Mouse (Mus musculus): ENCODE results near the gene Cd44.

DNA sequence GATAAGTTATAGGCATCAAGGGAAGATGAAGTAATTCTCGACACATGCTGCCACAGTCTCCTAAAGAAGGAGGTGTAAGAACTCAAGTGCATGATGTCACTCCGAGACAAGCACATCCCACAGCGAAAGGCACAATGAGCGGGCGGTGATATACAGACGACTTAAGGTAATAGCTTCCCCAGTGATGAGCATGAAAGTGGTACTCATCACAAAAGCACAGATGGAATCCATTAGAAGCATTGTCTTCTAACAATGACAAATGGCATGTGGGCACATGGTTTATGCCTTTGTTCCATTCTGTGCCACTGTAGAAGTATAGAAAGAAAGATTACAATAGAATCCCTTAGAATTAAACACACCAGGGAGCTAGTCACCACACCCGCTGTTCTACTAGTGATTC lies 63.3 kb downstream of the Cd44 start:
- no peak for TF ChIP-seq CTCF (IDR thresholded peaks at IDR 0.05; ENCODE audit: low read depth)
- TF ChIP-seq EP300 (IDR thresholded peaks at IDR 0.05; ENCODE audit: low read depth): no peak

Measured in liver, postnatal 0 days (tissue).